Mouse (Mus musculus) CD4-positive, CD25-positive, alpha-beta regulatory T cell, adult 2 months (primary cell): ENCODE data around the gene Selenoh.

Experiments
- DNase-seq: peaks from one replicate; pipeline ENCODE4 v3.0.0-alpha.2; 2012; ENCODE audit warnings: low read depth, low spot score

Selenoh gene

DNA sequence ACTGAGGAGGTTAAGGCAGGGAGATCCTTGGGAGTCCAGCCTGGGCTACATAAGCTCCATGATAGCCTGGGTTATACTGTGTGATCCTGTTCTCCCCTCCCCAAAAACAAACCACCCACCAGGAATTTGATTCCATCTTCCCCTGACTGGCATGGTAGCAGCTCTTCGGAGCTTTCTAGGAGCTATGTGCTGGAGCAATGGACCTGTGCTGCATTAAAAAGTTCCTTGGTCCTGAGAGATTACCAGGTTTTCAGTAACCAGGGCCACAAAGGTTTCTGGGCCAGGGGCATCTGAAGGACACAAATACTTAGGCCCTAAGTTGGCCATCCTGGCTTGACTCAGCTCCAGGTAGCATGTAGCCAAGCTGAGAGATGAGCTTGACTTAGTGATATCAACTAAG lies 38.6 kb downstream of the Selenoh start:
- no peak for DNase-seq

- no peak for DNase-seq
These were observed 43.5 kb downstream of the Selenoh start for GRCm38 (mm10) chr2:84627036-84627435.

DNA sequence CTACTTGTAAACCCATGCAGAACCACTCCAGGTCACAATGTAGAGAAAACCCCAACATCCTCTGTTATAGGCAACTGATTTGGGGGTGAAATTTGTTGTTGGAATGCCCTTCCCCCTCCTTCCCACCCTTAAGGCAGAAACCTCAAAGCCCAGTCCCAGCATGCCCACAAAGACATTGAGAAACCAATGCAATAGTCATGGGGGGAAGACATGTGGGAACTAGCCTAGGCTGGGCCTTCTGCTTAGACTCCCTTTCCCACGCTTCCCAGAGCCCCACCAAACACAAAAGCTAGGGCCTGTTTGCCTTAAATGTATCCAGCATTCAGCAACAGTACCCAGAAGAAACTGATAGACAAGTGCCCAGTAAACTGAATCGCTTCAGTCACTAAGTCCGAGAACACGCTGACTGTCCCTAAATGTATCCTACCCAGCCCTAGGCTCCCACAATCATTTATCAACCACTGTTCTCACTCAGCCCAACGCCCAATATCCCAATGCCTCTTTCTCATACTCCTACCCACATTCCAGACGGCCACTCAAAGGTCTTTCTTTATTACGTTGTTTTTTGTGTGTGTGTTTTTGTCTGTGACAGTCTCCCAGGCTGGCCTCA lies 44.1 kb downstream of the Selenoh start:
- DNase-seq, result no peak

DNA sequence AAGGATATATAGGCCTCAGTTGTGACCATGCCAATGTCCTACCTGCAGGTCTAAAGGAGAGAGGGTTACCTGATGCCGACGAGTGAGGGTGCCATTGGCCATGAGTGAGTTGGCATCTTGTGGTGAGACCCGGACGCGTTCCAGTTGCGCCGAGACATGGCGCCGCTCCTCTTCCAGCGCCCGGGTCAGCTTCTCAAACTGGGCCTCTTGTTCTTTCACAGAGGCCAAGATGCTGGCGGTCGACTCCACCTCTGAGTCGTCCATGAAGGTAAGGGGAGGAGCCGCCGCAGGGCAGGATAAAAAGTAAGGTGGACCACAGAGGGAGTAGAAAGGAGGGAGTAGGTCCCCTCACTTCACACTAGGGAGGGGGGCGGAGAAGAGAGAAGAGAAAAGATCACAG lies 46.4 kb downstream of the Selenoh start:
- no peak for DNase-seq

DNA sequence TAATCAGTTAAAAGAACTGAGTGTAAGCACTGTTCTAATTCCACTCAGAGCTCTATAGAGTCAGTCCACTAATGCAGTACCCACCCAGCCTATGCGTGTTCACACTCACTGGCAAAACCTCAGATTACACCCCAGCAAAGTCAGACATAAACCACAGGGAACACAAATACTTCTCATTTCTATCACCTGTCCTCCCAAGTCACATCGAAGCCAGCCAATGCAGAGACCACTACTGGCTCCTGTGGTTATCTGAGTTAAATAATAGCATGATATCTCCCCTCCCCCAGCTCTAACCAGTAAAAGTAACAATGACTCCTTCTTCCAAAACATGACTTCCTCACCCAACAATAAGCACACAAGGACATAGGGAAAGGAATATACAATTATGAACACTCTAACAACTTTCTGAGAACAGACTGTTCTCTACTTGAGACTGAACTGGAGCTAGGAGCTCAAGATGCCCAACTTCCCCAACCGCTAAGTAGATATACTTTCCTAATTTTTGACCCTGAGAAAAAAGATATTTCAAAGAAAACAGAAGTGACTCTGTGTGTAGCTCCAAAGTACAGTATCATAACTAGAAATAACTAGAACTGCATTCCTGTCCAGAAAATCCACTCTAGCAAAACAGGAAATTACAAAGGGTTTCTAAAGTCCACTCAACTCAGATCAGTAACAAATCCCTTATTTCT lies 47.0 kb downstream of the Selenoh start:
- no peak for DNase-seq

DNA sequence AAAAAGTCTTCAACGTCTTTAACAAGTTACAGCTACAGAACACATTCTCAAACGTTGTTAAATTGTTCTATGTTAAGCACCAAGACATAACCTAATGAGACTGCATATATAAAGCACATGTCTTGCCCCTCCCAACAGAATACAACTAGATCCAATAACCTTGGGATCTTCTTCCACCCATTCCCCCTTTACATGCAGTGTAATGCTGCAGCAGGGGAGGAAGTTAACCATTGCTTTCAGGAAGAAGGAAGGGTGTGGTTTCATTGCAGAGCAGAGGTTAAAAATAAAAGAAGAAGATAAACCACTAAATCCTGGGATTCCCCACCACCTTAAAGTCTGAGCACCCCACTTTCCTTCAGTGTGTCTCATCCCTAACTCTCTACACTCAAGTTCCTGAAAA lies 47.9 kb downstream of the Selenoh start:
- no peak for DNase-seq

DNA sequence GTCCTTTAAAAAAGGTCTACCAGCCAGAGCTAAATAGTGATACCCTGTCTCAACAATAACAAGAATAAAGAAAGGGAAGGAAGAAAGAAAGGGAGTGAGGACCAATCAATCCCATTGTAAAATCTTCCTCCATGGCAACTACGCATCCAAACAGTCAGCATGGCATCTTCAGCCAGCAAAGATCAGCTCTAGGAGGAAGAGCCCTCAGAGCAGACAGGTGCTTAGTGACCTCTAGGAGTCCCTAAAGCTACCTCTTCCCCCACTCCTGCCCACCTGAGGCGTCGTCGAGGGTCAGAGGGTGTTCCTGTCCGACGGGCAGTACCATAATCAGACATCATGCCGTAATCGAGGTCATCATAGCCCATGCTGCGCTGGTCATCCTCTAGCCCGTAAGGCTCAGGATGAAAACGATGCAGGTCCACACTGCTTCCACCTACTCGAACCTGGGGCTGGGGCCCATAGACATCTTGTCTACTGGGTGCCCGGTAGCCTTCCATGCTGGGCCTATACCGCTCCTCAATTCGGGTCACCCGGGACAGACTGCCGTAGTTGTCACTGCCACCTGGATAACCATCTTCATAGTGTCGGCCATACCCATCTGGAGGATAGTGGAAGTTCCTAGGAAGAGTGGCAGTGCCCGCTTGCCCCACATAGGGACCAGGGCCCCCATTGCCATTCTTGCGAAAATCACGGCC lies 50.8 kb downstream of the Selenoh start:
- DNase-seq, result no peak
